ENCODE assay signal across 9 mouse cellular contexts in genomic region chr14:73399866-73400618, GRCm38 (mm10). TPM values are rescaled to one million over a fixed set of nuclear protein-coding genes. Genes with fewer than 3 reads are reported as not detected.
DNase-seq lines count a peak whose midpoint lies in the region; ATAC-seq and TF ChIP-seq lines count a peak whose summit lies in the region.
"Had no signal": no experiment of that assay in that cellular context is flagged by ENCODE, and none has a peak within 500 bp of the region (broad histone marks: within the 10 kb centered on the region; RNA-seq: fewer than 3 reads in every experiment).

No protein-coding gene starts in this region.

- no peaks in the 10 kb centered on the region for H3K36me3 ChIP-seq in heart, embryonic 10.5 days
- no peaks in the 10 kb centered on the region for H3K36me3 ChIP-seq in G1E (replicated peaks)
- H3K36me3 ChIP-seq in embryonic facial prominence, embryonic 14.5 days (ENCODE audit: control insufficient read depth, insufficient read depth, low read length) = no peaks in the 10 kb centered on the region
- no peaks in the 10 kb centered on the region for H3K36me3 ChIP-seq in lung, embryonic 16.5 days (ENCODE audit: control insufficient read depth, insufficient read depth, low read length)

- no peak for DNase-seq in heart, embryonic 10.5 days (ENCODE audit: low spot score)
- no peak for DNase-seq in heart, postnatal 36 days
- no peak for DNase-seq in G1E (ENCODE audit: low spot score)
- peak; percentile 67 for DNase-seq in embryonic facial prominence, embryonic 14.5 days (ENCODE audit: low spot score)
- DNase-seq in natural killer cell, adult 2 months (ENCODE audit: low spot score in 2 of 2) = no peak
- no peak for DNase-seq in cerebellum, postnatal 36 days
- DNase-seq in left cerebral cortex, postnatal 14 days (ENCODE audit: low spot score in 2 of 2) = no peak
- DNase-seq: forebrain, postnatal 0 days had no signal

- no peak overlapping the region for H3K9ac ChIP-seq in embryonic facial prominence, embryonic 14.5 days (ENCODE audit: low read depth, low read length)
- H3K9ac ChIP-seq in lung, embryonic 16.5 days (ENCODE audit: low read length) = 0 out of 2 replicates have a peak overlapping the region, but pooled peaks have one; percentile 17
- H3K9ac ChIP-seq: forebrain, postnatal 0 days had no signal

- H3K9me3 ChIP-seq in heart, embryonic 10.5 days = no peaks in the 10 kb centered on the region
- H3K9me3 ChIP-seq in G1E (replicated peaks) = no peaks in the 10 kb centered on the region
- no peaks in the 10 kb centered on the region for H3K9me3 ChIP-seq in embryonic facial prominence, embryonic 14.5 days (ENCODE audit: control insufficient read depth, low read length)
- no peaks in the 10 kb centered on the region for H3K9me3 ChIP-seq in lung, embryonic 16.5 days (ENCODE audit: control insufficient read depth, low read length)

- H3K27me3 ChIP-seq in heart, embryonic 10.5 days (ENCODE audit: insufficient read depth, poor library complexity, severe bottlenecking) = no peaks in the 10 kb centered on the region
- no peaks in the 10 kb centered on the region for H3K27me3 ChIP-seq in G1E (ENCODE audit: insufficient read depth, low read length)
- no peaks in the 10 kb centered on the region for H3K27me3 ChIP-seq in embryonic facial prominence, embryonic 14.5 days (replicated peaks; ENCODE audit: control insufficient read depth, insufficient read depth, low read length)
- H3K27me3 ChIP-seq in lung, embryonic 16.5 days (ENCODE audit: control insufficient read depth, insufficient read depth, low read depth, low read length) = no peaks in the 10 kb centered on the region

- 18% methylated on average over 15 of the region's 15 CpGs for WGBS in heart, embryonic 10.5 days
- 22% methylated on average over 15 of the region's 15 CpGs for WGBS in embryonic facial prominence, embryonic 14.5 days
- WGBS in lung, embryonic 16.5 days = 11% methylated on average over 15 of the region's 15 CpGs

- no peak overlapping the region for H3K4me3 ChIP-seq in heart, embryonic 10.5 days
- peak overlapping the region; percentile 54; the same call in 1 of the 2 replicates for H3K4me3 ChIP-seq in G1E (ENCODE audit: low read depth, low read length)
- H3K4me3 ChIP-seq in embryonic facial prominence, embryonic 14.5 days (ENCODE audit: low read depth, low read length) = no peak overlapping the region
- H3K4me3 ChIP-seq in lung, embryonic 16.5 days (ENCODE audit: low read length) = no peak overlapping the region

- H3K27ac ChIP-seq in heart, embryonic 10.5 days = peak overlapping the region; percentile 48
- no peak overlapping the region for H3K27ac ChIP-seq in embryonic facial prominence, embryonic 14.5 days (replicated peaks; ENCODE audit: low read depth, low read length)
- H3K27ac ChIP-seq in lung, embryonic 16.5 days (ENCODE audit: low read length) = peak overlapping the region; percentile 47

- intact Hi-C loops in heart, postnatal 36 days (cut with DNase I) = no loop called here
- intact Hi-C loops in left cerebral cortex, postnatal 14 days (cut with DNase I) = no loop called here

- ATAC-seq in G1E (ENCODE audit: extremely low read depth, insufficient number of reproducible peaks, low FRiP score, poor library complexity, severe bottlenecking) = no peak
- ATAC-seq in embryonic facial prominence, embryonic 14.5 days (ENCODE audit: low read depth) = 0 out of 2 replicates have a peak, but pooled peaks have one; percentile 41
- 0 out of 2 replicates have a peak, but pooled peaks have one; percentile 40 for ATAC-seq in lung, embryonic 16.5 days (ENCODE audit: low read depth)
- ATAC-seq: forebrain, postnatal 0 days had no signal

- TF ChIP-seq CTCF in G1E (IDR thresholded peaks at IDR 0.05; ENCODE audit: low read depth, low read length) = no peak

- H3K4me2 ChIP-seq in embryonic facial prominence, embryonic 14.5 days (ENCODE audit: low read depth, low read length) = no peak overlapping the region
- peak overlapping the region; percentile 24 for H3K4me2 ChIP-seq in lung, embryonic 16.5 days (ENCODE audit: low read depth, low read length)

- H3K4me1 ChIP-seq in heart, embryonic 10.5 days = peaks cover 31% of the 10 kb centered on the region
- H3K4me1 ChIP-seq in G1E (ENCODE audit: insufficient read depth, low read depth, low read length) = peaks cover 76% of the 10 kb centered on the region
- H3K4me1 ChIP-seq in embryonic facial prominence, embryonic 14.5 days (ENCODE audit: control insufficient read depth, insufficient read depth, low read length) = 0 out of 2 replicates have a peak, but pooled peaks cover 5% of the 10 kb centered on the region
- H3K4me1 ChIP-seq in lung, embryonic 16.5 days (replicated peaks; ENCODE audit: control insufficient read depth, insufficient read depth, low read length) = peaks cover 12% of the 10 kb centered on the region

RNA-seq across cellular contexts. Expression of gene Itm2b, which starts 15.0 kb away (rescaled TPM):
- polyA plus RNA-seq in heart, embryonic 10.5 days (2016; fragmentation: Nextera tagmentation; extraction: Ambion mirVana) = 330 and 384 TPM in 2 replicates
- 100 to 1,000 TPM; 753 to 767 TPM for total RNA-seq in heart, postnatal 36 days (2021)
- total RNA-seq in G1E (2014; fragmentation: Nextera tagmentation) (474 and 507 TPM in 2 replicates), G1E (2017) (523 and 553 TPM in 2 replicates)
- polyA plus RNA-seq in G1E (2012) = 104 and 121 TPM in 2 replicates
- 936 and 968 TPM in 2 replicates for polyA plus RNA-seq in embryonic facial prominence, embryonic 14.5 days (2014; fragmentation: Nextera tagmentation; extraction: Ambion mirVana)
- polyA plus RNA-seq in lung, embryonic 16.5 days (2015; fragmentation: Nextera tagmentation; extraction: Ambion mirVana) = 1,001 and 1,063 TPM in 2 replicates
- 100 to 1,000 TPM; 732 to 742 TPM for total RNA-seq in left cerebral cortex, postnatal 14 days (2021)
